Mouse (Mus musculus) T-cell, adult 2 months (primary cell): ENCODE measurements around the gene Sbk1.
"Not testable (repeated sequence)": the region's sequence is repeated elsewhere in the genome, so short reads cannot be mapped to it uniquely, and the experiment has no call there.

Source experiments
- DNase-seq: peaks from one replicate; pipeline ENCODE4 v3.0.0; 2022; ENCODE audit warnings: low spot score

Gene Sbk1

DNA sequence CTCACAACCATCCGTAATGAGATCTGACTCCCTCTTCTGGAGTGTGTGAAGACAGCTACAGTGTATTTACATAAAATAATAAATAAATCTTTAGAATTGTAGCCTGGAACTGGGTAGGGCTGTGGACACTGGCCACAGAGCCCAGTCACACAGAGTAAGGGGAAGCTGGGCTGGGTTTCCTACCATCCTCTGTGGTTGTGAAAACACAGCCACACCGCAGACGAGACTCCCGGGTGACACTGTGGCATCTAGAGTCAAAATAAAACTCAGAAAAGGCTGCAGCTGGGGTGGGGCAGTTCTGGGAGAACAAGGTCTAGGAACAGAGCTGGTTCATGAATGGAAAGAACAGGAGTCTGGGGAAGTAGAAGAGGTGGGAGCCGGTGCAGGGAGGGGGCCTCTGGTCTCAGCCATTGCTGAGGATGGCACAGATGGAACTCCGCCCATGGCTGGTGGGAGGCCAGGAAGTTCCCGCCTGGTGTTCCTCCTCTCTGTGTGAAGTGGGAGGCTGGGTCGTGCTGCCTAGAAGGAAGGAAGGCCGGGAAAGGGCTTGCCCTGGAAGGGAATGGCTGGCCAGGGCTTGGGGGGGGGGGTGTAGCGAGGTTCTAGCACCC is 15.2 kb downstream of the Sbk1 start:
- DNase-seq = peak; percentile 35

DNA sequence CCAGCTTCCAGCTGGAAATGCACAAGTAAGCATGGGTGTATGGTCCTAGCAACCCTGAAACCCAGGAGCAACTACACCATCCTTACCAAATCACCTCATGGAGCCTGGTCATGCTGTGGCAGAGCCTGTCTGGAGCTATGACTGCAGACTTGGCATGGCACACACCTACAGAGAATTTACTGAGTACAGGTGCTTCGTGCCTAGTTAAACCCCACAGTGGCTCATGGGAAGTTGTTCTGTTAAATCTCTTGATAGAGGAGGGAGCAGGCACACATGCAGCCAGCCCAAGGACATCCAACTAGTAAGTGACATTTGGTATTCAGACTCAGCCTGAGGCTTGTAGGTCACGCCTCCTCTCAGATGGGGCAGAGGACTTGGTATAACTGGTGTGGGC is 15.7 kb downstream of the Sbk1 start:
- DNase-seq = no peak

DNA sequence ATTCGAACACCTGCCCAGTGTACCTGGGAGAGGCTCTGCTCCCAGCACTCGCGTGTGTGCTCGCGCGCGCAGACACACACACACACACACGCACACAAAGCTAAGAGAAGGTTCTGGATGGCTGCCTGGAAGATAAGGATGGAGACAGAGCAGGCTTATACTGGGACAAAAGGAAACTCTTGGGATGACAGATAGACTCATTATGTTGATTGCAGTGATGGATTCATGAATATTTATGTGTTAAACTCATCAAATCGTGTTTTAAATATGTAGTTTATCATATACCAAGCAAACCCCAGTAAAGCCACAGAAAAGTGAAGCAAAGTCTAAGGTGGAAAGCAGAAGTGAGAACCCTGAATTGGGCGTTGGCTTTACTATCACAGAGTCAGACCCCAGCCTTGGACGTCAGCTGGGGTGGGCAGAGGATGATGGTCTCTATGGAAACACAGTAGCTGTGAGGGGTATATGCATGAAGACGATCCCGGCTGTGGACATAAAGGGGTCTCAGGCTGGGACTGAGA is 16.2 kb downstream of the Sbk1 start:
- no peak for DNase-seq

DNA sequence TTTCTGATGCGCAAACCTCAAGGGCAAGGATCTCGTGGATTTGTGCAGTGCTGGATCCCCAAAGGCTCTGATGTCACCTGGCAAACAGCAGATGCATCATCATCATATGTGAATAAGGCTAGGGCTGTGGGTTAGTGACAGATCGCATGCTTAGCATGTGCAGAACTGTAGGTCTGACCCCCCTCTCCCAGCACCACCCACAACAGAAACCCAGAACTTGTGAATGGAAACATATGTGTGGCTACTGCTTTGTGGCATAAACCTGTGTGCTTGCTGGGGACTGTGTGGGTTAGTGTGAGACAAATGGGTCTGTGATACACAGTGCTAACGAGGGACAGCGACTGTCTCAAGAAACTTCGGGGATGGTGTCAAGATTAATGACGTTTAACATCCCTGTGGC is 17.0 kb downstream of the Sbk1 start:
- DNase-seq = no peak

DNA sequence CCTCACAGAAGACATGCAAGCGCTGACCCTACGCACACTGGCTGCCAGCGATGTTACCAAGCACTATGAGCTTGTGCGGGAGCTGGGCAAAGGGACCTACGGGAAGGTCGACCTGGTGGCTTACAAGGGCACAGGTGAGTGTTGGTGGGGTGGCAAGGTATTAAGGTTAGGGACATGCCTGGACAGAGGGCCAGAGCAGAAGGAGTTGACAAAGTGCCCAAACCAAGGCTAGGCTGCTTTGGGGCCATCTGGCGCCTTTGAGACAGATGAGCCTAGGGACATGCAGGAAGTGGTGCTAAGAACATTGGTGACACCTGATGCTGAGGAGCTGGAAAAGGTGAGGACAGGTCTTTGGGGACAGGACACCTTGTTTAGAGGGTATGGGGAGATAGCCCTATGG is 17.5 kb downstream of the Sbk1 start:
- no peak for DNase-seq

DNA sequence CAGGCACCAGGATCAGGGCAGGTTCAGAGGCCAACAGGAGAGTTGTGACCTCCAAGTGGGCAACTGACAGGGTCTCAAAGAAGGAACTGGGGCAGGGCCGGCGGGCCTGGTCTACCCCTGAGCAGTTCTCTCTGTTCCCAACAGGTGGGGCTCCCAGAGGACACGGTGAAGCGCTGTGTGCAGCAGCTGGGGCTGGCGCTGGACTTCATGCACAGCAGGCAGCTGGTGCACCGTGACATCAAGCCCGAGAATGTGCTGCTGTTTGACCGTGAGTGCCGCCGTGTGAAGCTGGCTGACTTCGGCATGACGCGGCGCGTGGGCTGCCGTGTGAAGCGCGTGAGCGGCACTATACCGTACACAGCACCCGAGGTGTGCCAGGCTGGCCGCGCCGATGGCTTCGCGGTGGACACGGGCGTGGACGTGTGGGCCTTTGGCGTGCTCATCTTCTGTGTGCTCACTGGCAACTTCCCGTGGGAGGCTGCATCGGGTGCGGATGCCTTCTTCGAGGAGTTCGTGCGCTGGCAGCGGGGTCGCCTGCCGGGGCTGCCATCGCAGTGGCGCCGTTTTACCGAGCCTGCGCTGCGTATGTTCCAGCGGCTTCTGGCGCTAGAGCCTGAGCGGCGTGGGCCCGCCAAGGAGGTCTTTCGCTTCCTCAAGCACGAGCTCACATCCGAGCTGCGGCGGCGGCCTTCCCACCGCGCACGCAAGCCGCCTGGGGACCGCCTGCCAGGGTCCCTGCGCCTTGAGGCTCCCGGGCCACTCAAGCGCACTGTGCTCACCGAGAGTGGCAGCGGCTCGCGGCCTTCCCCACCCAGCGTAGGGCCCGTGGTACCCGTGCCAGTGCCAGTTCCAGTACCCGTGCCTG is 19.5 kb downstream of the Sbk1 start:
- no peak for DNase-seq

DNA sequence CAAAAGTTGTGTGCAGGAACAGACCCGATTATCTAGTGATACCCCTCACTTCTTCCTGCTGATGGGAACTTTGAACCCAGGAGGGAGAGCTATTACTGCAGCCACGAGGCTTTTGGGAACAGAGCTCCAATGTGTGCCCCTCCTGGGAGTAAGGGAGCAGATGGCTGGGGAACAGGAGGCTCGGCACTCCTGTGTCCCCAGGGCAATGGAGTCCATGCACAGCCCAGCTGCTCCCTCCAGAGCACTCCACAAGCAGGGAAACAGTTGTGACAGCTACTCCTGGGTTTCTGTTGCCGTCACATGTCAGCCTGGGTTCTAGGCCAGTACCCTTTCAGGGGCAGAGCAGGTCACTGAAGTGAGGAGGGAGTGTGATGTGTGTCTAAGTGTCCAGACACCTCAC is 20.7 kb downstream of the Sbk1 start:
- DNase-seq = no peak

DNA sequence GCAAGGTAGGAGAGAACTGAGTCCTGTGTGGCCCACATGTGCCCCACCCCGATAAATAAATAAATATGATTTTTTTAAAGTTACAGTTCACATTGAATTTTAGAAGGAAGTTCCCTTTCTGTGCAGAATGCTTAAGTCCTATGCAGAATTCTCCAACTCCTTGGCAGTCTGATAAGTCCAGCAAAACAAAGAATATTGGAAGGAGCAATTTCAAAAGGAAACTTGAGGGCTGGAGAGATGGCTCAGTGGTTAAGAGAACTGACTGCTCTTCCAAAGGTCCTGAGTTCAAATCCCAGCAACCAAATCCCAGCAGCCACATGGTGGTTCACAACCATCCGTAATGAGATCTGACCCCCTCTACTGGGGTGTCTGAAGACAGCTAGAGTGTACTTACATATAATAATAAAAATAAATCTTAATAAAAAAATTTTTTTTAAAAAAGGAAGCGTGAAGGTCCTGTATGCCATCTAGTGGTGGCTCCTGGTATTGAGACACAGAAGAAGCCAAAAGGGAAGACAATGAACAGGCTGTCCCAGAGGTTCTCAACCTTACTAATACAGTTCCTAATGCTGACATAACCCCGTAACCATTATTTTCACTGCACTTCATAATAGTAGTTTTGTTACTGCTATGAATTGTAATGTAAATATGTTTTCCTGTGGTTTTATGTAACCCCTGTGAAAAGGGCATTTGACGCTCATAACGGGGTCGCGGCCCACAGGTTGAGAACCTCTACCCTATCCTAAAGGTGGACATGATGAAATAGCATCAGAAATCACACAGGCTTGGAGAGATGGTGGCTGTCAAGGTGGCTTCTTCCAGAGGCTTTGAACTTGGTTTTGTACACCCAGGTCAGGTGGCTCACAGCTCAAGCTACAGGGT is 25.4 kb downstream of the Sbk1 start:
- DNase-seq = peak; percentile 43

DNA sequence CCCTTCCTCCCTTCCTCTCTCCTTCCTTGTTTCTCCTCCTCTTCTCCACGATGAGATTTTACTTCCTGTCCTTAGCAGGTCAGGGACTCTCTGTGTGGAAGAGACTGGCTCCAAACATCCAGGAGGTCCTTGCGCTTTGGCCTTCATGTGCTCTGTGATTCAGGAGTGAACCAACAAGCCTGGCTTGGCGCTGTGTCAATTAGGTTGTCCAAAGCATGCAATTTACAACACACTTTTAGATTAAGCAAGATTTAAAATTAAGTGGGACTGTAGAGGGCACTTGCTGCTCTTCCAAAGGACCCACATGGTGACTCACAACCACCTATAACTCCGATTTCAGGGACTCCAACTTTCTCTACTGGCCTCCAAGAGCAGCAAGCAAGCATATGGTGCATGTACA is 26.4 kb downstream of the Sbk1 start:
- DNase-seq = no peak

DNA sequence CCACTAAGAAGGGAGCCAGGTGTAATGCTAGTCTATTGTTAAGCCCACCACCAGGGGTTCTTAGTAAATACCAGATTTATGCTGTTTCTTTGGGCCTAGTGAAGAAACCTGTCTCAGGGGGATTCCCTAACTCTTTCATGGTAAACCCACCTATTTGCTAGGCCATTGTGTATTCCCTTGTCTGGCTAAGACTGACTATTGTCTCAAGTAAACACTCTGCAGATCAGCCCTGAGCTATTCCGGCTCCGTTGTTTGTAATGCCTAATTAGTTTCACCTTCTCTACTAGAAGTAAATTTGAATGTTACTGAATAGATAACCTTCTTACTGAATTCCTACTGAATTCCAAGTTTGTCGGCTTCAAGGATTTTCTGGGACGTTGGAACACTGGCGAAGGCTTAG is 29.4 kb downstream of the Sbk1 start:
- not testable (repeated sequence) for DNase-seq

DNA sequence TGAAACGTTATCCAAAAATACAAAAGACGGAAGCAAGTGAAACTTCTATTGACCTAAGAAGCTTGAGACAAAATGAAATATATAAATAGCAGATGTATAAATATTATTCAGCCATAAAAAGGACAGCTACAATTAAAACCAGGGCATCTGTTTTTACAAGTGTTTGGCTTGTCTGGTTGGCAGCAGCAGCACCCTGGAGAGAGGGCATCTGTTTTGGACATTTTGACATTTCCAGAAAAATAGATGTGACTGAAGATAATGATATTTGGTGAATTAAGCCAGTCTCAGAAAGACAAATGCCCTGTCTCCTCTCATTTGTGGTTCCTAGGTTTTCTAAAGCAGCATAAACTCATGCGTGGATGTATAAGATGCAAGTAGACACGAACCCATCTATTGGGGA is 39.4 kb downstream of the Sbk1 start:
- no peak for DNase-seq

DNA sequence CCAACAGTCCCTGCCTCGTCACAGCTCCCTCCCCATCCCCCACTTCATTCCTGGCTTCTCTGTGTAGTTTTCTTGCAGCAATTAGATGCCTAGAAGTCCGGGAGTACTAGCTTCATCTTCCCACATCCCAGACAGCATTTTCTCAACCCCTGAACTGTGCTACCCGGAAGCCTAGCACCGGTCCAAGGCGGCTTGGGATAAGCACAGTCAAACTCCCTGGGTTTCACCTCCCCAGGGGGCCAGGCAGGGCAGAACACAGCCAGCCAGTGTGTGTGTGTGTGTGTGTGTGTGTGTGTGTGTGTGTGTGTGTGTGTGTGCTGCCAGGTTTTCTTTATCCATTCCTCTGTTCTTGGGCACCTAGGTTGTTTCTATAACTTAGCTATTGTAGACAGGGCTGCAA is 40.9 kb downstream of the Sbk1 start:
- DNase-seq = no peak

DNA sequence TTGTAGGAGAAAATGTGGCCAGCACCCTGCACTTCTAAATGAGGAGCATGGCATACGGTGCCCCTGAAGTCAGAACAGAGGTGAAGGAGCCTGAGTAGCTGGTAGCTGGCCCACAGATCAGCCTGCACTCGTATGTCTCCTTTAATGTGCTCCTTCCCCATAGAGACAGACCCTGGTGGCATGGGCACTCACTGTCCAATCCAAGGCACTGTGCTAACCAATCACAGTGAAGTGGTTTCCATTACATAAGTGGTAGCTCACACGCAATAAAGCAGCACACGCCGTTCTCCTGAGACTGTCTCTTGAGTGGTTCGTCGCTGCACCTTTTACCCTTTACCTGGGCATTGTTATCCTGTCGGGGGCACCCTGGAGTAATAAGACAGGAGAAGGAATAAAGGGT is 41.9 kb downstream of the Sbk1 start:
- no peak for DNase-seq

DNA sequence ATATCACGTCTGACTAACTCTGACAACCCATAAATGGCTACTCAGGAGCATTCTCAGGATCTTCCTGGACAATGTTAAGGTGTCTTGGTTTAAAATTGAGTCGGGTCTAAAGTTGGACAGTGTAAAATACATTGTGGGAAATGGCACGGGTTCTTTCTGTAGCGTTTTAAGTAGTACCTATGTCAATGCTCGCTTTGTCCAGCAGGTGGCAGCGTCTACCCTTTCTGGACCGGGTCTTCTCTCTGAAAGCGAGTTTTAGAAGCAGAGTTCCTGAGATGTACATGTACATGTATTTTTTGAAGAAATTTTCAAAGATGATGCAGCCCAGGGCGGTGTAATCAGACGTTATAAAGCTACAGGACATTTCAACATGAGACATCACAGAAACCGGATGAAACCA is 51.3 kb downstream of the Sbk1 start:
- peak; percentile 82 for DNase-seq

DNA sequence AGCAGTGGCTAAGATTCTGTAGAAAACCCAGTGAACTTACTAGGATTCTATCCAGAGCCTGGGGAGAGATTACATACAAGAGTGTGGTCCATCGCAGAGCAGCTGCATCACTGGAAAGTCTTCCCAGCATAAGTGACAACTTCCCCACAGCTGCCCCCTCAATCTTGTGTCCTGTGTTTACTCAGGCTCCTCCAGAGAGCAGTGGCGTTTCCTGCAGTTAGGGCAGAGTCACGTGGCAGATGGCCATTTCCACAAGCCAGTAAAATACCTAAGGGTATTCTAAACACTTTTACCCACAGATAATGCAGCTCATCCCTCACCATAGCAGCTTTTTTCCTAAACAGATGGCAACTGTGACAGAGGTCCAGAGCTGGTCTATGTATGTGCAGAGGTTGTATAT is 52.4 kb downstream of the Sbk1 start:
- DNase-seq = no peak

DNA sequence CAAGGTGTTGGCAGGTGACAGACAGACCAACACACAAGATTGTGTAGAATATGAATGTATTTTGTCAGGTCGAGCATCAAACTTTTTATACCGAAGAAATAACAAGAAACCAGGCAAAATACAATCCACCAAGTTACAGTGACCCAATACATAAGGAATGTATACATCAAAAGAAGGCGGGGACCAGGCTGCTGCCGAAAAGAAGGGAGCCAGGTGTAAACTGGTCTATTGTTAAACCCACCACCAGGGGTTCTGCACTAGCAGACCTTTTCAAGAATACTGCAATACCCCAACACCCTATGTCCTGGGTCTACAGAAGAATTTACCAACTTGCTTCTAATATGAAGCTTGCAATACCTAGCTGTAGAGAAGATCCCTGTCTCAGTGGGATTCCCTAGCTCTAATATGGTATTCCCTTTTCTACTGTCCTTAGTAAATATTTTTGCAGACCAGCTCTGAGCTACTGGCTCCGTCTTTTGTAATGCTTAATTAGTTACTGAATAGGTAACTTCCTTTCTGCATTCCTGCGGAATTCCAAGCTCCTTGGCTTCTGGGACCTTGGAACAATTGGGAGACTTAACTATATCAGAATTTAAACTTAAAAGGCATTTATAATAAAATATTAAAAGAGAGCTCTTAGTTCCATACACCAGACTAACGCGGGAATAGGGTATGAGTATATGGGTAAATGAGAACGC is 53.3 kb downstream of the Sbk1 start:
- DNase-seq = not testable (repeated sequence)

DNA sequence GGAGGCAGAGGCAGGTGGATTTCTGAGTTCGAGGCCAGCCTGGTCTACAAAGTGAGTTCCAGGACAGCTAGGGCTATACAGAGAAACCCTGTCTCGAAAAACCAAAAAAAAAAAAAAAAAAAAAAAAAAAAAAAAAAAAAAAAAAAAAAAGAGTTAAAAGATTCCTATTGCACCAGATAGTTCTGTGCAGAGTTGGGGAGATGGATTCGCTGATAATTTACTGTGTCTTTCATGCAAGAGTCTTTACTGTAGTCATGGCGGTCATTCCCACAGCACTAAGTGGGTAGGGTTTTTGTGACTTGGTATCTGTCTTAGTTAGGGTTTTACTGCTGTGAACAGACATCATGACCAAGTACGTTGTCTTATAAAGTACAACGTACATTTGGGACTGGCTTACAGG is 56.4 kb downstream of the Sbk1 start:
- DNase-seq = not testable (repeated sequence)

DNA sequence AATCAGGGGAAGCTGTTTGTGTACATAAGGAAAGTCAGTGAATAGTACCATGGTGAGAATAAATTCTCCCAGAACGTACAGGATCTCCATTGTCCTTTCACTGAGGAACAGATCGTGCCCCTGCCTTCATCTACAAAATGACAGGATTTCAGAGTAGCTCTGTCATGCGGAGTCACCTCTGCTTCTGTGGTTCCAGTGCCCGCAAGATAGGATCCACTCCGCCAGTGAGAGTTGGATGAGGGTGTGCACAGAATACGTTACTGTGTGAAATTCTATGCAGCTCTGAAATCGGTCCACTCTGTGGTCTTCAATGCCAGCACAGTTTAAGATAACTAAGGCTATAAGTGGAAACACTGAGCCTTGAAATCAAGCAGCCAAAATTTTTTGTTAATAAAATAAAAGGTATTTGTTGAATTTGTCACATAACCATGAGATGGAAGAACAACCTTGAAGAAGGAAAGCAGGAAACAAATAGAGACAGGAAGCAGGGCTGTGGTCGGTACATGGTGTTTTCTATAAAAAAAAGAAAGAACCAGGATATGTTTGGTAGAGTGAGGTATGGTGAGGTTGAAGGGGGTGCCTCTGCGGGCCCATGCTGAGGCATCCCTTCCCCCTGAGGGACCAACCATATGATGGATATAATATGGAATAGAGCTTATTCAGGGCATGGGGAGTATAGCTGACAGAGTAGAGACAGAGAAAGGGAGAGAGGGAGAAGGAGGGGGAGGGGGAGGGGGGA is 57.7 kb downstream of the Sbk1 start:
- DNase-seq = peak; percentile 59

DNA sequence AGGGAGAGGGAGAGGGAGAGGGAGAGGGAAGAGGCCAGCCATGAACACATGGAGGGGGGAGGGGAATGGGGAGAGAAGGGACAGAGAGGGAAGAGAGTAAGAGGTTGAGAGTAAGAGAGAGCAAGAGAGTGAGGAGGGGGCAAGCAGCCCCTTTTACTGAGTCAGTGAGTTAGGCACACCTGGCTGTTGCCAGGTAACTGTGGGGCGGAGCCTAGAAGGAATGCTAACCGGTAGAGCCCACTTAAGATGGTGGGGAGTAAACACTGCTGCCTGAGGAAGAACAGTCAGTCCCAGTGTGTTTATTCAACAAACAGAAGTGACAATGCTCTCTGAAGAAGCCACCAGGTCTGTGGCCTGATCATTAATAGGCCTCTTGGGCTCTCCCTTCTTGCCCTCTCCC is 58.3 kb downstream of the Sbk1 start:
- no peak for DNase-seq

DNA sequence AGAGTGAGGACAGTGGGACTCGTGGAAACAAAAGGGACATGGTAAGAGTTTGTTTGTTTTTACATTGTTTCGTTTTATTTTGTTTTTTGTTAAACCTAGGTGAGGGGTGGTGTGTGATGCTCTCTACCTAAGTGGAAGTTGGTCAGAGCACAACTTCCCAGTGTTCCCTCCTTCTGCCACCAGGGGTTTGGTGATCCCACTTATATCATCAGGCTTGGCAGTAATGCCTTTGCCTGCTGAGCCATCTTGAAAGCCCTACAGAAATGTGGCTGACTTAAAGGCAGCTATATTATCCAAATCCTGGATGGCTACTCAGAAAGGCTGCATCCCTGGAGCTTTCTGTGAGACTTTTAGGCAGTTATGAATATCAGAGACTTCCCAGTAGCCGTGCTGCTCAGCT is 60.3 kb downstream of the Sbk1 start:
- DNase-seq = no peak

DNA sequence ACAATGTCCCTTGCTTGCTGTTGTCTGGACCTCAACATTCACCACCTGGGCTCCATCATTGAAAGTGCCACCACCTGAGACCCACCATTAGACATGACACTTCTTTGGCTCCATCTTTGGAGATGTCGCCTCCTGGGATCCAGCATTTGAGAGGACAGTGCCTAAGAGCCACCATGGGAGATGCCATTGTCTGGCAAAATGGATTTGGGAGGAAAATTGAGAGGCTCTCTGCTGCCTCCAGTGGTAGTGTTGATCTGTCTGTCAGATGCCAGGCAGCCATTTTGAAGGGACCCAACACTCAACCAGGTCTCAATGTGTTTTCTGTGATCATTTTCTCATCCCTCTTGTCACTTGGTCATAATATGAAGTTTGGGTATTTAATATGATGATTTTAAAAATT is 63.1 kb downstream of the Sbk1 start:
- no peak for DNase-seq
